Mouse (Mus musculus) kidney, postnatal 4 days (tissue): ENCODE data around the gene Gm49387.

Experiments used
- DNase-seq, 2 experiments: peaks; one replicate each; pipeline ENCODE4 v3.0.0; 2021; ENCODE audit warnings: mixed read lengths in 2 of 2

Gm49387 gene

GRCm38 (mm10) chr14:31519165-31519564, 121.5 kb downstream of the Gm49387 start:
- DNase-seq, result peak; percentile 24 to 56

DNA sequence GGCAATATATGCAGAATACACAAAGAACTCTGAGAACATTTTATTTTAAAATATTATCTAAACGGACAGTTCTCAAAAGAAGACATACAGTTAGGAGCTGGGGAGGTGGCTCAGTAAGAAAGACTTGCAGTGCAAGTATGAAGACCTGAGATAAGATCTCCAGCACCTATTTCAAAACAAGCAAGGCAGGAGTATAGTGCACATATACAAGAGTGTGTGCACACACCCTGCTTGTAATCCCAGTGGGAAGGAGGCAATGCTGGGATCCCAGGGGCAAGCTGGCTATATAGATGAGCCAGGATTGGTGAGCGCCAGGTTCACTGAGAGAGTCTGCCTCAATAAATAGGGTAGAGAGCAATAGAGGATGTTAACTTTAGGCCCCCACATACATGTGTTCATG, 124.8 kb downstream of the Gm49387 start:
- no peak for DNase-seq

DNA sequence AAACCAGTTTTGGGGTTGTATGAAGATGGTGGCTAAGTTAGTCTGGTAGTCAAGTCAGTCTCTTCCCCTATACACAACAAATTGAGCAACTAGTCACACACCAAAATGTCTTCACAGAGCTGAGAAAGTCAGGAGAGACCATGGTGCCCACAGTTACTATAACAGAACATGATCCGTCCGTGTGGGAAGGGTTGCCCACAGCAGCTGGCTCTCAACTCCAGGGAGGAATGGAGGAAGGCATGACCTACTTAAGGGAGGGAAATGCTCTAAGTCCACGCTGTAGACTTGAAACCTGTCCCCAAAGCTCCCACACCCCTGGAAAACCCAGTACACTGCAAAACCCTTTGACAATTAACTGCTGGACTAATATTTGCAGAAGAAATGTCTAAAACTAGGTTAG, 130.4 kb downstream of the Gm49387 start:
- no peak for DNase-seq

DNA sequence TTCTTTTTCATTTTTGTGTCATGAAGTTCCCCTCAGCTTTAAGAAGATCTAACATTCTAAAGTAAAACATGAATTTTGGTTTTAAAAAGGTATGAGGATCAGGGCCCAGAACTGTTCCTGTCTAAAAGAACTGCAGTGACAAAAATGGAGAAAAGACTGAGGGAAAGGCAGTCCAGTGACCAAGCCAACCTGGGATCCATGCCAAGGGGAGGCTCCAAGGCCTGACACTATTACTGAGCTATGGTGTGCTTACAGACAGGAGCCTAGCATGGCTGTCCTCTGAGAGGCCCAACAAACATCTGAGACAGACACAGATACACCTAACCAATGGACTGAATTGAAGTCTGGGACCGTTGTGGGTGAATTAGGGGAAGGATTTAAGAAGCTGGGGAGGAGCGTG, 130.8 kb downstream of the Gm49387 start:
- DNase-seq, result no peak

DNA sequence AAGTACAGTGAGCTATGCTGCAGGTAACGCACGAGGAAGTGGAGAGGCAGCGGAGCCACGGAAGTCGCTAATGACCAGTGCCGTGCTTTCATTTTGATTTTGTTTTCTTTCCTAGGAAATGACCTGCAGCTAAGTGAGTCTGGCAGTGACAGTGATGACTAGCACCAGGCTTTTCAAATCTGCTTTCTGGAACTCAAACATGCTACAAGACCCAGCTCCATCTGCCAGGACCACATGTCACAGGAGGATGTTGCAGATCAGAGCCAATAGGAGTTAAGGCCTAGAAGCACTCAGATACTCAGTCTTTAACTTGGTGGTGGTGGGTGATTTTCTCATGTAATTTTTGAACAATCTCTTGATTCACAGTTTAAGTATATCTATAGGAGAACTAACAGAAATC, 134.2 kb downstream of the Gm49387 start:
- DNase-seq, result no peak

DNA sequence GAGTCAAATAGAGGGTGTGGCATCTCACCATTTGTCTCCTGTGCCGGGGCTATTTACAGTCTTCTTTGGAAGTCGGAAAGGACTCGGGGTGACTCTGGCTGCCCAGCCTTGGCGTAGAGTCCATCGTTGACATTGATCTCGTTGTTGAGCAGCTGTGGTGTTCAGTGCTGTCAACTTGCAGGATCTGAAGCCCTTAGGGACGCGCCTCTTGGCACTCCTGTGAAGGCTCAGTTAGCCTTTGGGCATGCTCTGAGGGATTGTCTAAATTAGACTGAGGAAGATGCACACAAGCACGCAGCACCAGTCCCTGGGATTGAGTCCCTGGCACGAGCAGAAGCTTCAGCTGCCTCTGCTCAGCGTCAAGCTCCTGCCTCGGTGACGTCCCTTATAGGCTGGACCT, 137.3 kb downstream of the Gm49387 start:
- no peak for DNase-seq
